Mouse (Mus musculus): Measurements from ENCODE around the gene Pgam1. TPM values are rescaled to one million over a fixed set of nuclear protein-coding genes. Genes with fewer than 3 reads are reported as not detected.
"Not testable (repeated sequence)": the region's sequence is repeated elsewhere in the genome, so short reads cannot be mapped to it uniquely, and the experiment has no call there.

The Pgam1 gene
- polyA plus RNA-seq, 2 experiments = 490 to 562 TPM

DNA sequence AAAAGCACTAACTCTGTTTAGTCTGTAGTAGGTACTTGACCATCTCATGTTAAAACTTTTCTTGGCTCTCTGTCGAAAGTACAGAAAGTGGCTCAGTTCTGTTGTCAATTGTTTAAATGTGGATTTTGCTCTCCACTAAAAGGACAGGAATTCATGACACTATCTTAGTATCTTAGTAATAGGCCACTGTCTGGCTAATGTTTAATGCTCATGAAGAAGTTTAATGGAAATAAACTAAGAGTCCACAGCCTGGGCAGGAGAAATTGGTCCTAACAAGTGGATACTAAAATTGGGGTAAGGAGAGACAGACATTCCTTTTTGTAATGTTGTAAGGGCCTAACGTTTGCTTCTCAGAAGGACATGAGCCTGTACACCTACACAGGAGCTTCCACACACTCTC is 1.3 kb upstream of the Pgam1 start:
- H3K27me3 ChIP-seq (ENCODE audit: control insufficient read depth, insufficient read depth, low read length) = no peaks in the 10 kb centered on the region
- H3K9ac ChIP-seq (ENCODE audit: low read depth, low read length, severe bottlenecking) = no peak overlapping the region
- WGBS = 86% methylated on average over 2 of the region's 2 CpGs
- DNase-seq (ENCODE audit: low spot score) (no peak), ATAC-seq (ENCODE audit: low FRiP score, low read depth) (no peak)
- no peak overlapping the region for H3K4me3 ChIP-seq (replicated peaks; ENCODE audit: low read length)
- no peak for TF ChIP-seq POLR2A (IDR thresholded peaks at IDR 0.05; ENCODE audit: borderline replicate concordance, extremely low read depth, insufficient read depth, insufficient read length)
- H3K36me3 ChIP-seq (ENCODE audit: control insufficient read depth, insufficient read depth, low read length) = peaks cover 4% of the 10 kb centered on the region; the same call in 1 of the 2 replicates
- H3K9me3 ChIP-seq (ENCODE audit: control insufficient read depth, low read length) = no peaks in the 10 kb centered on the region
- no peak overlapping the region for H3K4me2 ChIP-seq (replicated peaks; ENCODE audit: low read depth, low read length, severe bottlenecking)
- no peak overlapping the region for H3K27ac ChIP-seq (replicated peaks; ENCODE audit: low read depth, low read length)
- peaks cover 20% of the 10 kb centered on the region for H3K4me1 ChIP-seq (ENCODE audit: control insufficient read depth, insufficient read depth, low read length)

DNA sequence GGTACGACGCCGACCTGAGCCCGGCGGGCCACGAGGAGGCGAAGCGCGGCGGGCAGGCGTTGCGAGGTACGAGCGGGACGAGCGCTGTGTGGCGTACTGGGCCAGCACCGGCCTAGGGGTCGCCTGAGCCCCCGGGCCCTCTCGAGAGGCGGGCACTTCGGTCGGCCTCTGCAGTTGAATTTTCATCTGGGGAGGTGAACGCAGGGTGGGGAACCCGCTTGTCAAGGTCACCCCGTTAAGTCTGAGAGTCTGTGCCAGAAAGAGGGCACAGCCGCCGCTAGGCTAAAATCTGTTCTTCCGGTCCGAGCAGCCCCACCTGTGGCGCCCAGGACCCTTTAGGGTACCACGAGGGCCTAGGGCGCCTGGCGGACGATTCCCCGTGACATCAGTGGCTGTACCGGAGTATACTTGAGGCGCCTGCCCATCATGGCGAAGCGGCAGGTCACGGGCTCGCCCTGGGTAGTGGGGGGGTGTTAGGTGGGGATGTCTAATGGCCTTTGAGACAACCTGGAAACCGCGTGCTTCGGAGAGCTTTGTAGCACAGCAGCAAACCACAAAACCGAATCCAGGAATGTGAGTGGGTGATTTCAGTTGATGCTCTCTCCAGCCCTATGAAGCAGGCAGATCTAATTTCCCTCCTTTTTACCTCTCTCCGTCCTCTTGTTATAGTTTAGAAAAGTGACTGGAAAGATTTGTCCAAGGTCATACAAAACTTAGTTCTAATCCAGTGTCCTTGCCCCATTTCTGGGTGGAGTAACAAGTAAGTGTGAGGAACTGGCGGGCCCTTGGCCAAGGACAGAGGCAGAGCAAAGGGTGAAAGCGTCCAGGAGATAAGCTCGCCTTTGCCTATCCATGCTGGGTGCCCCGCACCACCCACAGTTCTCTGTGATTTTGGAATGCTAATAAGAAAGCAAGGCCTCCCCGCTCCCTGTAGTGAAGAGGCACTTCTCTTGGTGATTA is 678 bp downstream of the Pgam1 start:
- DNase-seq (ENCODE audit: low spot score) (no peak), ATAC-seq (ENCODE audit: low FRiP score, low read depth) (peak; percentile 55)
- Histone ChIP-seq H3K4me2 (replicated peaks; ENCODE audit: low read depth, low read length, severe bottlenecking) (peak overlapping the region; percentile 66), H3K4me3 (replicated peaks; ENCODE audit: low read length) (peak overlapping the region; percentile 91), H3K27ac (replicated peaks; ENCODE audit: low read depth, low read length) (peak overlapping the region; percentile 69), H3K27me3 (ENCODE audit: control insufficient read depth, insufficient read depth, low read length) (no peaks in the 10 kb centered on the region), H3K36me3 (ENCODE audit: control insufficient read depth, insufficient read depth, low read length) (peaks cover 22% of the 10 kb centered on the region), H3K4me1 (ENCODE audit: control insufficient read depth, insufficient read depth, low read length) (peaks cover 20% of the 10 kb centered on the region), H3K9ac (ENCODE audit: low read depth, low read length, severe bottlenecking) (peak overlapping the region; percentile 84), H3K9me3 (ENCODE audit: control insufficient read depth, low read length) (no peaks in the 10 kb centered on the region)
- WGBS = 2% methylated on average over 40 of the region's 53 CpGs
- TF ChIP-seq POLR2A (IDR thresholded peaks at IDR 0.05; ENCODE audit: borderline replicate concordance, extremely low read depth, insufficient read depth, insufficient read length) = no peak

DNA sequence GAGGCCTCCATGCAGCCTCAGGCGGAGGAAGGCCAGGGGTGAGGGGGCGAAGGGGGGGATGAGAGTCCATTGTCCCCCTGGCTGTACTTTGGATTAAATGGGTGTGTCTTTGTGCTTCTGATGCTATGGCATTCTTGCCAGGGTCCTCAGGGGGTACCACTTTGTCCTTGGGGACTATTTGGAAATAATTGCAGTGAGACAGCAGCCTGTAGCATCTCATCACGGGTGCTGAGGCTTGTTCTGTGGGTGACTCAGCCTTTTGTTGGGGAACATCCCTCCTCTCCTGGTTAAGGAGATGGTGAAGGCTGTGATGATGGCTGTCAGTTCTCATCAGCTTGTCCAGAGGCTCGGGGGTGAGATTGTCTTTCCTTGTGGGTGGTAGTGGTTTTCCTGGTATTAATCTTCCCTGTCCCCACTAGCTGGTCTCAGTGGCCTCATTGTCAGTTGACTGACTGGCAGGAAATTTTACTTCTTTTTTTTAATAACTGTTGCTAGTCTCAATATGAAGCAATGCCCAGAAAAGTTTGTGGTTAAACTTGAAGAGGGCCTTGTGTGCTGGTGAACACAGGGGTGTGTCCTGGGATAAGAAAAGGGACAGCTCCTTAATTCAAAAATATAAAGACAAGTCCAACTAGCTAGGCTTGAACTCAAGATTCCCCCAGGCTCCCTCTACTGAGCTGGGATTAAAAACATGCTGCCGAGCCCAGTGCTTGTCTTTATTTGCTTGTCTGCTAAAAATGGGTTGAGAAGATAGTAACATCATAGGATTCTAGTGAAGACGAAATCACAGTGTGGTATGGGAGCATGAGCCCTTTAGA is 2.3 kb downstream of the Pgam1 start:
- WGBS = 55% methylated on average over 6 of the region's 6 CpGs
- Histone ChIP-seq H3K9me3 (ENCODE audit: control insufficient read depth, low read length) (no peaks in the 10 kb centered on the region), H3K27ac (replicated peaks; ENCODE audit: low read depth, low read length) (no peak overlapping the region), H3K4me2 (replicated peaks; ENCODE audit: low read depth, low read length, severe bottlenecking) (peak overlapping the region; percentile 66), H3K4me3 (replicated peaks; ENCODE audit: low read length) (peak overlapping the region; percentile 91), H3K4me1 (ENCODE audit: control insufficient read depth, insufficient read depth, low read length) (peaks cover 20% of the 10 kb centered on the region), H3K27me3 (ENCODE audit: control insufficient read depth, insufficient read depth, low read length) (no peaks in the 10 kb centered on the region), H3K36me3 (ENCODE audit: control insufficient read depth, insufficient read depth, low read length) (peaks cover 29% of the 10 kb centered on the region), H3K9ac (ENCODE audit: low read depth, low read length, severe bottlenecking) (peak overlapping the region; percentile 84)
- no peak for TF ChIP-seq POLR2A (IDR thresholded peaks at IDR 0.05; ENCODE audit: borderline replicate concordance, extremely low read depth, insufficient read depth, insufficient read length)
- no peak for DNase-seq (ENCODE audit: low spot score)
- ATAC-seq (ENCODE audit: low FRiP score, low read depth) = no peak

DNA sequence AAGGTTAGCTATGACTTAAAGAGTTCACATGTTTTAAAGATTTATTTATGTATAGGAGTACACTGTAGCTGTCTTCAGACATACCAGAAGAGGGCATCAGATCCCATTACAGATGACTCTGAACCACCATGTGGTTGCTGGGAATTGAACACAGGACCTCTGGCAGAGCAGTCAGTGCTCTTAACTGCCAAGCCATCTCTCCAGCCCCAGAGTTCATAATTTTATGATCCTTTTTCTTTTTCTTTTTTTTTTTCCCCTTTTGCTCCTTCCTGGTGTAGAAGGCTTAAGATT is 2.8 kb downstream of the Pgam1 start:
- ATAC-seq (ENCODE audit: low FRiP score, low read depth); DNase-seq (ENCODE audit: low spot score); H3K9ac ChIP-seq (ENCODE audit: low read depth, low read length, severe bottlenecking); H3K27me3 ChIP-seq (ENCODE audit: control insufficient read depth, insufficient read depth, low read length); H3K27ac ChIP-seq (replicated peaks; ENCODE audit: low read depth, low read length); H3K9me3 ChIP-seq (ENCODE audit: control insufficient read depth, low read length): not testable (repeated sequence)
- peaks cover 20% of the 10 kb centered on the region for H3K4me1 ChIP-seq (ENCODE audit: control insufficient read depth, insufficient read depth, low read length)
- peak overlapping the region; percentile 5; the same call in 1 of the 2 replicates for H3K4me3 ChIP-seq (replicated peaks; ENCODE audit: low read length)
- peaks cover 35% of the 10 kb centered on the region for H3K36me3 ChIP-seq (ENCODE audit: control insufficient read depth, insufficient read depth, low read length)
- H3K4me2 ChIP-seq (replicated peaks; ENCODE audit: low read depth, low read length, severe bottlenecking) = peak overlapping the region; percentile 66

DNA sequence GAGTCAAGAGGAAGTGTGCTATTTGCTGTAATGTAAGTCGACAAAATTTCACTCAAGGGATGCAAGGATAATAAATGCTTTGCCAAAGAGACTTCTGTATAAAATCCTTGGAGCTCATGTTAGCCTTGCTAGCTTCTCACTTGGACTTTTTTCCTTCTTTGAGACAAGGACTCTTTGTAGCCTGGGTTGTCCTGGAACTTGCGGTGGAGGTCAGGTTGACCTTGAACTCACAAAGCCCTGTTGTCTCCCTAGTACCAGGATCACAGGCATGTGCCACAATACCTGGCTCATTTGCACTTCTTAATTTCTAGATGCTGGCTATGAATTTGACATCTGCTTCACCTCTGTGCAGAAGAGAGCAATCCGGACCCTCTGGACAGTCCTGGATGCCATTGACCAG is 3.6 kb downstream of the Pgam1 start:
- no peak overlapping the region for H3K4me2 ChIP-seq (replicated peaks; ENCODE audit: low read depth, low read length, severe bottlenecking)
- no peaks in the 10 kb centered on the region for H3K9me3 ChIP-seq (ENCODE audit: control insufficient read depth, low read length)
- no peaks in the 10 kb centered on the region for H3K27me3 ChIP-seq (ENCODE audit: control insufficient read depth, insufficient read depth, low read length)
- peaks cover 38% of the 10 kb centered on the region for H3K36me3 ChIP-seq (ENCODE audit: control insufficient read depth, insufficient read depth, low read length)
- 75% methylated on average over 3 of the region's 3 CpGs for WGBS
- H3K9ac ChIP-seq (ENCODE audit: low read depth, low read length, severe bottlenecking) = no peak overlapping the region
- no peak overlapping the region for H3K27ac ChIP-seq (replicated peaks; ENCODE audit: low read depth, low read length)
- peaks cover 20% of the 10 kb centered on the region for H3K4me1 ChIP-seq (ENCODE audit: control insufficient read depth, insufficient read depth, low read length)
- TF ChIP-seq POLR2A (IDR thresholded peaks at IDR 0.05; ENCODE audit: borderline replicate concordance, extremely low read depth, insufficient read depth, insufficient read length) = no peak
- DNase-seq (ENCODE audit: low spot score) (no peak), ATAC-seq (ENCODE audit: low FRiP score, low read depth) (no peak)
- H3K4me3 ChIP-seq (replicated peaks; ENCODE audit: low read length) = no peak overlapping the region
